Mouse (Mus musculus) liver, embryonic 14.5 days (tissue): ENCODE results near the gene Acsbg2. TPM values are rescaled to one million over a fixed set of nuclear protein-coding genes. Genes with fewer than 3 reads are reported as not detected.

Experiments
- ATAC-seq: fragments of 200-750 bp; cut with Nextera tagmentation; 2 replicates; pipeline ENCODE4 v1.8.0; 2017; ENCODE audit warnings: moderate number of reproducible peaks, mild to moderate bottlenecking, moderate library complexity; ENCODE audit not compliant: insufficient read depth
- DNase-seq, 3 experiments: peaks; one replicate each; pipeline ENCODE4 v3.0.0-alpha.2; 2012 to 2013; ENCODE audit warnings: low read depth in 3 of 3, low spot score in 3 of 3
- H3K27ac ChIP-seq: fragments of 300-500 bp; sonication (generic); 2 replicates; pipeline ENCODE4 v1.5.1; 2014; ENCODE audit warnings: moderate library complexity, mild to moderate bottlenecking, control low read depth, inconsistent platforms
- H3K27me3 ChIP-seq: fragments of 300-500 bp; sonication (generic); 2 replicates; pipeline ENCODE4 v1.6.1; 2014; ENCODE audit warnings: mild to moderate bottlenecking, low read length, moderate library complexity; ENCODE audit not compliant: control insufficient read depth, insufficient read depth
- H3K36me3 ChIP-seq: fragments of 300-500 bp; sonication (generic); replicated peaks from 2 replicates; pipeline ENCODE4 v1.6.1; 2014; ENCODE audit warnings: low read depth; ENCODE audit not compliant: control insufficient read depth, insufficient read depth
- H3K4me1 ChIP-seq, 2 experiments: fragments of 200-500 bp in 1 of 2; fragments of 300-500 bp in 1 of 2; sonication (generic) in 1 of 2; replicated peaks; 2 replicates each; pipeline ENCODE4 v1.6.1; 2012 to 2014; ENCODE audit warnings: antibody characterized with exemption in 1 of 2, inconsistent platforms in 1 of 2, low read length in 1 of 2; ENCODE audit not compliant: control insufficient read depth in 2 of 2, insufficient read depth in 2 of 2
- H3K4me2 ChIP-seq: fragments of 300-500 bp; sonication (generic); 2 replicates; pipeline ENCODE4 v1.6.1; 2014; ENCODE audit warnings: low read depth, mild to moderate bottlenecking, control low read depth, moderate library complexity
- H3K4me3 ChIP-seq, 2 experiments: fragments of 200-500 bp in 1 of 2; fragments of 300-500 bp in 1 of 2; sonication (generic) in 1 of 2; 2 replicates each; pipeline ENCODE4 v1.5.1; 2012 to 2014; ENCODE audit warnings: low read depth in 2 of 2, low read length in 2 of 2, mild to moderate bottlenecking in 2 of 2, control low read depth in 1 of 2, inconsistent platforms in 1 of 2, moderate library complexity in 1 of 2; ENCODE audit not compliant: insufficient read depth in 1 of 2
- H3K9ac ChIP-seq: fragments of 300-500 bp; sonication (generic); replicated peaks from 2 replicates; pipeline ENCODE4 v1.6.1; 2014; ENCODE audit warnings: mild to moderate bottlenecking, control low read depth, moderate library complexity
- H3K9me3 ChIP-seq: fragments of 300-500 bp; sonication (generic); 2 replicates; pipeline ENCODE4 v1.6.1; 2016; ENCODE audit warnings: low read length, mixed read lengths; ENCODE audit not compliant: control insufficient read depth
- CTCF ChIP-seq: IDR thresholded peaks from 2 replicates; pipeline ENCODE4 v1.5.1; 2016; ENCODE audit warnings: antibody characterized with exemption, low read depth, control low read depth
- EP300 ChIP-seq: IDR thresholded peaks from 2 replicates; pipeline ENCODE4 v1.6.1; 2016; ENCODE audit warnings: antibody characterized with exemption, low read depth
- WGBS: fragments of 180-500 bp; shearing (Covaris S2); extraction: QIAGEN DNeasy Blood & Tissue Kit; methylation state at CpG from one replicate; pipeline ENCODE4 v1.1.7; 2014; ENCODE audit not compliant: insufficient replicate concordance; 5-methylcytosine and 5-hydroxymethylcytosine counted together
- polyA plus RNA-seq, 2 experiments: library from polyadenylated mRNA; depleted of rRNA in 1 of 2; stranded (reverse) in 1 of 2; unstranded in 1 of 2; fragments of >200 nt; fragmentation: Nextera tagmentation in 1 of 2; extraction: Ambion mirVana in 1 of 2; gene quantifications; 2 replicates each; pipeline versions ENCODE4 v1.2.1 to v1.2.3; 2012 to 2014

The Acsbg2 gene
- polyA plus RNA-seq, 2 experiments, result not detected

- peaks cover 23% of the 10 kb centered on the region for H3K36me3 ChIP-seq
- 83% methylated on average over 3 of the region's 3 CpGs for WGBS
- peaks cover under 1% of the 10 kb centered on the region in 2 experiments for H3K4me1 ChIP-seq
- ATAC-seq (no peak), DNase-seq (no peak)
- no peaks in the 10 kb centered on the region for H3K9me3 ChIP-seq
- H3K4me3 ChIP-seq, result no peak overlapping the region
- H3K27ac ChIP-seq, result no peak overlapping the region
- H3K4me2 ChIP-seq, result no peak overlapping the region
- no peak overlapping the region for H3K9ac ChIP-seq
- H3K27me3 ChIP-seq, result no peaks in the 10 kb centered on the region
- TF ChIP-seq CTCF (no peak), EP300 (no peak)
Observed at GRCm38 (mm10) chr17:56799276-56799675, 75.0 kb downstream of the Acsbg2 start.

GRCm38 (mm10) chr17:56793614-56794319, 80.5 kb downstream of the Acsbg2 start:
- Histone ChIP-seq H3K27ac (peak overlapping the region; percentile 96), H3K9me3 (no peaks in the 10 kb centered on the region), H3K27me3 (no peaks in the 10 kb centered on the region), H3K4me3 (peak overlapping the region; percentile 58 to 60), H3K4me1 (peaks cover 24 to 27% of the 10 kb centered on the region in 2 experiments), H3K36me3 (peaks cover 5% of the 10 kb centered on the region), H3K4me2 (peak overlapping the region; percentile 79), H3K9ac (peak overlapping the region; percentile 74)
- WGBS, result 33% methylated on average over 6 of the region's 6 CpGs
- DNase-seq (peak; percentile 86 to 88 (median 87)), ATAC-seq (peak; percentile 93)
- TF ChIP-seq EP300 (peak; percentile 93), CTCF (no peak)

Other genes with a start within 250 kb of the Acsbg2 start
- 38.5 and 46.3 TPM in 2 replicates for gene Lonp1, start 247.6 kb downstream of the Acsbg2 start, polyA plus RNA-seq (2012; rRNA removed)
- gene Lonp1, start 247.6 kb downstream of the Acsbg2 start, polyA plus RNA-seq (2014; fragmentation: Nextera tagmentation; extraction: Ambion mirVana), result 28.8 and 36.9 TPM in 2 replicates
- 0.33 and 0.45 TPM in 2 replicates for gene Catsperd, start 246.3 kb downstream of the Acsbg2 start, polyA plus RNA-seq (2012; rRNA removed)
- gene Catsperd, start 246.3 kb downstream of the Acsbg2 start, polyA plus RNA-seq (2014; fragmentation: Nextera tagmentation; extraction: Ambion mirVana), result 0.39 and 0.54 TPM in 2 replicates
- gene Ranbp3, start 201.2 kb downstream of the Acsbg2 start, polyA plus RNA-seq (2012; rRNA removed), result 40.9 and 42.9 TPM in 2 replicates
- gene Ranbp3, start 201.2 kb downstream of the Acsbg2 start, polyA plus RNA-seq (2014; fragmentation: Nextera tagmentation; extraction: Ambion mirVana), result 34.2 and 37.2 TPM in 2 replicates
- 119 and 215 TPM in 2 replicates for gene Ndufa11, start 156.7 kb downstream of the Acsbg2 start, polyA plus RNA-seq (2012; rRNA removed)
- 276 and 284 TPM in 2 replicates for gene Ndufa11, start 156.7 kb downstream of the Acsbg2 start, polyA plus RNA-seq (2014; fragmentation: Nextera tagmentation; extraction: Ambion mirVana)
- 2.8 and 3.3 TPM in 2 replicates for gene Vmac, start 156.4 kb downstream of the Acsbg2 start, polyA plus RNA-seq (2012; rRNA removed)
- 3.1 and 3.2 TPM in 2 replicates for gene Vmac, start 156.4 kb downstream of the Acsbg2 start, polyA plus RNA-seq (2014; fragmentation: Nextera tagmentation; extraction: Ambion mirVana)
- 1.0 and 1.6 TPM in 2 replicates for gene Nrtn, start 116.9 kb downstream of the Acsbg2 start, polyA plus RNA-seq (2012; rRNA removed)
- gene Nrtn, start 116.9 kb downstream of the Acsbg2 start, polyA plus RNA-seq (2014; fragmentation: Nextera tagmentation; extraction: Ambion mirVana), result 1.7 and 1.9 TPM in 2 replicates
- 18.1 and 19.3 TPM in 2 replicates for gene Dus3l, start 109.7 kb downstream of the Acsbg2 start, polyA plus RNA-seq (2012; rRNA removed)
- gene Dus3l, start 109.7 kb downstream of the Acsbg2 start, polyA plus RNA-seq (2014; fragmentation: Nextera tagmentation; extraction: Ambion mirVana), result 9.5 and 10.8 TPM in 2 replicates
- gene Prr22, start 104.2 kb downstream of the Acsbg2 start, polyA plus RNA-seq (2012; rRNA removed), result 1.2 and 1.3 TPM in 2 replicates
- 0.40 and 0.52 TPM in 2 replicates for gene Prr22, start 104.2 kb downstream of the Acsbg2 start, polyA plus RNA-seq (2014; fragmentation: Nextera tagmentation; extraction: Ambion mirVana)
- 10.7 and 12.6 TPM in 2 replicates for gene Rfx2, start 43.4 kb downstream of the Acsbg2 start, polyA plus RNA-seq (2012; rRNA removed)
- gene Rfx2, start 43.4 kb downstream of the Acsbg2 start, polyA plus RNA-seq (2014; fragmentation: Nextera tagmentation; extraction: Ambion mirVana), result 6.8 and 8.5 TPM in 2 replicates
- gene 1700061G19Rik, start 1.0 kb upstream of the Acsbg2 start, polyA plus RNA-seq (2012; rRNA removed), result 0.02 TPM in 1 of 2 replicates, not detected in the other
- gene 1700061G19Rik, start 1.0 kb upstream of the Acsbg2 start, polyA plus RNA-seq (2014; fragmentation: Nextera tagmentation; extraction: Ambion mirVana), result 0.05 TPM in 1 of 2 replicates, not detected in the other
- gene Mllt1, start 61.0 kb upstream of the Acsbg2 start, polyA plus RNA-seq (2012; rRNA removed), result 12.0 and 13.7 TPM in 2 replicates
- gene Mllt1, start 61.0 kb upstream of the Acsbg2 start, polyA plus RNA-seq (2014; fragmentation: Nextera tagmentation; extraction: Ambion mirVana), result 3.7 and 4.8 TPM in 2 replicates
- gene Acer1, start 107.7 kb upstream of the Acsbg2 start, polyA plus RNA-seq (2012; rRNA removed), result not detected in 2 replicates
- gene Acer1, start 107.7 kb upstream of the Acsbg2 start, polyA plus RNA-seq (2014; fragmentation: Nextera tagmentation; extraction: Ambion mirVana), result not detected in 2 replicates
- 63.9 and 71.2 TPM in 2 replicates for gene Clpp, start 115.9 kb upstream of the Acsbg2 start, polyA plus RNA-seq (2012; rRNA removed)
- gene Clpp, start 115.9 kb upstream of the Acsbg2 start, polyA plus RNA-seq (2014; fragmentation: Nextera tagmentation; extraction: Ambion mirVana), result 79.3 and 81.0 TPM in 2 replicates
- 12.0 and 12.1 TPM in 2 replicates for gene Alkbh7, start 122.9 kb upstream of the Acsbg2 start, polyA plus RNA-seq (2012; rRNA removed)
- gene Alkbh7, start 122.9 kb upstream of the Acsbg2 start, polyA plus RNA-seq (2014; fragmentation: Nextera tagmentation; extraction: Ambion mirVana), result 15.4 and 19.4 TPM in 2 replicates
- not detected in 2 replicates for gene Pspn, start 125.6 kb upstream of the Acsbg2 start, polyA plus RNA-seq (2012; rRNA removed)
- gene Pspn, start 125.6 kb upstream of the Acsbg2 start, polyA plus RNA-seq (2014; fragmentation: Nextera tagmentation; extraction: Ambion mirVana), result not detected in 2 replicates
- 31.6 and 56.5 TPM in 2 replicates for gene Gtf2f1, start 136.8 kb upstream of the Acsbg2 start, polyA plus RNA-seq (2012; rRNA removed)
- 47.3 and 51.3 TPM in 2 replicates for gene Gtf2f1, start 136.8 kb upstream of the Acsbg2 start, polyA plus RNA-seq (2014; fragmentation: Nextera tagmentation; extraction: Ambion mirVana)
- not detected in 2 replicates for gene Gm17949, start 137.0 kb upstream of the Acsbg2 start, polyA plus RNA-seq (2012; rRNA removed)
- gene Gm17949, start 137.0 kb upstream of the Acsbg2 start, polyA plus RNA-seq (2014; fragmentation: Nextera tagmentation; extraction: Ambion mirVana), result 0.15 TPM in 1 of 2 replicates, not detected in the other
- gene Khsrp, start 157.1 kb upstream of the Acsbg2 start, polyA plus RNA-seq (2012; rRNA removed), result 33.6 and 35.6 TPM in 2 replicates
- gene Khsrp, start 157.1 kb upstream of the Acsbg2 start, polyA plus RNA-seq (2014; fragmentation: Nextera tagmentation; extraction: Ambion mirVana), result 24.1 and 28.1 TPM in 2 replicates
- gene Slc25a41, start 167.2 kb upstream of the Acsbg2 start, polyA plus RNA-seq (2012; rRNA removed), result not detected in 2 replicates
- gene Slc25a41, start 167.2 kb upstream of the Acsbg2 start, polyA plus RNA-seq (2014; fragmentation: Nextera tagmentation; extraction: Ambion mirVana), result not detected in 2 replicates
- 4.4 and 5.5 TPM in 2 replicates for gene Crb3, start 184.7 kb upstream of the Acsbg2 start, polyA plus RNA-seq (2012; rRNA removed)
- 6.1 and 6.5 TPM in 2 replicates for gene Crb3, start 184.7 kb upstream of the Acsbg2 start, polyA plus RNA-seq (2014; fragmentation: Nextera tagmentation; extraction: Ambion mirVana)
- 8.8 and 11.1 TPM in 2 replicates for gene Slc25a23, start 185.4 kb upstream of the Acsbg2 start, polyA plus RNA-seq (2012; rRNA removed)
- 4.7 and 5.1 TPM in 2 replicates for gene Slc25a23, start 185.4 kb upstream of the Acsbg2 start, polyA plus RNA-seq (2014; fragmentation: Nextera tagmentation; extraction: Ambion mirVana)
- gene Dennd1c, start 204.1 kb upstream of the Acsbg2 start, polyA plus RNA-seq (2012; rRNA removed), result 1.5 and 2.8 TPM in 2 replicates
- 0.78 and 0.89 TPM in 2 replicates for gene Dennd1c, start 204.1 kb upstream of the Acsbg2 start, polyA plus RNA-seq (2014; fragmentation: Nextera tagmentation; extraction: Ambion mirVana)
- gene Tubb4a, start 213.3 kb upstream of the Acsbg2 start, polyA plus RNA-seq (2012; rRNA removed), result 0.22 and 0.34 TPM in 2 replicates
- gene Tubb4a, start 213.3 kb upstream of the Acsbg2 start, polyA plus RNA-seq (2014; fragmentation: Nextera tagmentation; extraction: Ambion mirVana), result 0.14 and 0.28 TPM in 2 replicates
- gene Tnfsf9, start 230.9 kb upstream of the Acsbg2 start, polyA plus RNA-seq (2012; rRNA removed), result 0.46 and 0.50 TPM in 2 replicates
- gene Tnfsf9, start 230.9 kb upstream of the Acsbg2 start, polyA plus RNA-seq (2014; fragmentation: Nextera tagmentation; extraction: Ambion mirVana), result 0.22 and 0.49 TPM in 2 replicates